Mouse (Mus musculus): ENCODE measurements around the gene Irs3.

GRCm38 (mm10) chr5:137649251-137649650 is 3.7 kb upstream of the Irs3 start:
- TF ChIP-seq CTCF (IDR thresholded peaks at IDR 0.05; ENCODE audit: extremely low read depth, insufficient read depth, insufficient read length, insufficient replicate concordance) (no peak), POLR2A (IDR thresholded peaks at IDR 0.05; ENCODE audit: low read depth, low read length) (no peak)
